Mouse (Mus musculus): ENCODE measurements at regions not wholly inside any gene's neighbourhood (a gene's known extent, or its start where the extent isn't known, plus 50 kb on each side); places are given as distances from the start of the nearest gene placed in this dataset.

DNA sequence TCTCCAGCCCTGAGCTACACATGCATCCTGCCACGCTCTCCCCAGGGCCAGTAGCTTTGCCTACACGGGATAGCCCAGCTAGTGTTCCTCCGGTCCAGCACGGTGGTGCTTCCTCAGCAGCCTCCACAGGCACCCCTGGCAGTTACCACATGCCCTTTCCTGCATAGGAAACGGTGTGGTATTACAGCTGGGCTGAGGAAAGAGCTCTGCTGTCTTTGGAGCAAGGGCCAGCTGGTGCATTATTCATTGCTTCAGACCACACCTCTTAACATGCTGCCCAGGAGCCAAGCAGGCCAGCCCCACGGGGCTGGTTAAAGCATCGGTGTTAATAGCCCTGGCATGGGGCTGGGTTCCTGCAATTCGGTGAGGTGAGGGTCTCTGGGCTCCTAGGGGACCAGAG lies 64.0 kb upstream of the Dio3 start:
- no peak for DNase-seq (ENCODE audit: extremely low read depth, low read depth, low spot score)

DNA sequence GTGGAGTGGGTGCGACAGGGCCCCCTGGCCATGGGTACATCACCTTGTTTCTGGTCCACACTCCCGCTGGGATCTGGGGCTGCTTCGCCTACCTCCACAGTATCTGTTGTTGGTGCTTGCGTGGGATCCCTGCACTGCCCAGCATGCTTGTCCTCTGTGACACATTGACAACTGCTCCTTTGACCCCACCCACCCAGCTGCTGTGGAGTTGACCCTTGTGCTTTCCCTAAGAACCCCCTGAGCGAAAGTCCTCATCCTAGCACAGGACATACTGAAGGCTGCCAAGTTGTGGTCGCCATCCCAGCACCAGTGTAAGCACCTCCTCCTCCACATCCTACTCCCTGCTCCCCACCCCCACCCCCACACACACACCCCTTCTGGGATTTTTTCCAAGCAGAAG lies 63.6 kb upstream of the Dio3 start:
- DNase-seq (ENCODE audit: extremely low read depth, low read depth, low spot score), result no peak

DNA sequence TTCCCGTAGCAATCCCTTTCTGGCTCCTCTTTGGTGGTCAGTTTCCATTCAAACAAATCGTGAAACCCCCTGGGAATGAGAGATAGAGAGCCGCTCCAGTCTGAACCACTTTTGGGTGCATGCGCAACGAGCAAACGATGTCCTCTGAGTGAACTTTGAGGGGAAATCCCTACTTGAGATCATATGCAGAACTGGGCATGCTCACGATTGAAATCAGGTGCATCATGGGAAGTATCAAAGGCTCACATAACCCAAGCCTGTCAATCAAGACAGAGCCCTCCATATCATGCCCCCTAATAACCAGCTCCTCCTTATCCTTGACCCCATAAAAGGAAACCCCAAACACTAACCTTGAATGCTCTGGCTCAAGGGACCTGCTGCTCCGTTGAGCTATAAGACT lies 59.1 kb upstream of the Dio3 start:
- DNase-seq (ENCODE audit: extremely low read depth, low read depth, low spot score), result no peak

DNA sequence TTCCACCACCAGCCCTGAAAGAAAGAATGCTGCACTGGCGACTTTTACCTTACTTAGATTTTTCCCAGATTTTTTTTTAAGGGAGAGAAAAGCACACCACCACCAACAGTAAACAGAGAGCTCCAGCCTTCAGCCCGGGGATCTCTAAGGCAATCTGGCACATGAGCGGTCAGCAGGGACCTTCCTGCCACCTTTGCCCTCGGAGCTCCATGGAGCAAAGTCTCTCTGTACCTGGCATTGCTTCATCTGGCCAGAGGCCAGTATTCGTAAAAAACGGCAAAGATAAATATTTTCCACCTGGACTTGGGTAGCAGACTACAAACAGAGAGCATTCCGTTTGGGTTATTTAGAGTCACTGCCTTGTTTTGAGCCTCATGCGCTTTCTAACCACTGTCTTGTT lies 58.4 kb upstream of the Dio3 start:
- no peak for DNase-seq (ENCODE audit: extremely low read depth, low read depth, low spot score)

DNA sequence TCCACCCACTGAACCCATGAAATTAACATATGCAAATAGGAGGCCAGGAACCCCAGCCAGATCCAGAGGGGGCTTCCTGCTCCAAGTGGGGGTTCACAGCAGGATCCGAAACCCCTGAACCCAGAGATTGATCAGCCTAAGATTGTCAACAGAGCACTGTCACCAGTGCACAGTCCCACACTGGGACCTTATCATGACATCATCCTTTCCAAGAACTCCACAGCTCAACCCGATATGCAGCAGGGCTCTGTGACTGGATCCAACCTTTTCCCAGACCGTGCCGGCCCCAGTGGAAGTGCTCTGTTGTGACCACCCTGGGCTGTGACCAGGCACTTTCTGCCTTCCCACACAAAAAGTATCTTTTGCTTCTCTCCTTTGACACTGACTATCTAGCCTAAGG lies 57.7 kb upstream of the Dio3 start:
- no peak for DNase-seq (ENCODE audit: extremely low read depth, low read depth, low spot score)

DNA sequence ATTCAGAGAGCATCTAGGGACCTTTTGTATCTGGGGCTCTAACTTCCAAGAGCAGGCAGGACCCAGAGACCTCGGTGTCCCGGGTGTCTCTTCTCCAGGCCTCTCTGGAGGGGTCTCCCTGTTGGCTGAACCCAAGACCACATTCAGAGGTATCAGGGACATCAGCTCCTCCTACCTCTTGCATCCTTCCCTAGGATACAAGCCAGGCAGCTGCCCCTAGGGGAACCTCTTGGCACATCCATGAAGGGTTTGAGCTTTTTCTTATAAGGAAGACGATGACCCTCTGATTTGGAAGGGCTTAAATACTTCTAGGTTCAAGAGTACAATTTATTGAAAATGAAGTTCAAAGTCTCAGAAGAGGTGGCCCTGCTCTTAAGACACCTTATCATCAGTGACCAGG lies 57.2 kb upstream of the Dio3 start:
- DNase-seq (ENCODE audit: extremely low read depth, low read depth, low spot score), result no peak

DNA sequence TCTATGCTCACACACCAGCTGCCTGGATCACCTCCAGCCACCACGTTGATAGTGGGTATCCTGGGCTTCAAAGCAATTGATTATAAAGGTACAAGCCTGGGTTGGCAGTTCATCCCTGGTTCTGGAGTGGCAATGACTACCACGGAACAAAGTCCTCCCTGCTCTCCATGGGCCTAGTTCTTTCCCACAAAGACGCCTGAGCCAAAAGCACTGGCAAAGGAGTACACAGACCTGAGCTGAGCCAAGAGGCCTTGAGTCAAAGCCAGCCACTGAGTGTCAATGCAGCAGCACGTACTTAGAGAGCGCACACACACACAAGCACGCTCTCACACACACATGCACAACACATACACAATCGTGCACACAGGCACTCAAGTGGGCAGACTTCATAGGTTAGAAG lies 54.6 kb upstream of the Dio3 start:
- DNase-seq (ENCODE audit: extremely low read depth, low read depth, low spot score), result no peak

DNA sequence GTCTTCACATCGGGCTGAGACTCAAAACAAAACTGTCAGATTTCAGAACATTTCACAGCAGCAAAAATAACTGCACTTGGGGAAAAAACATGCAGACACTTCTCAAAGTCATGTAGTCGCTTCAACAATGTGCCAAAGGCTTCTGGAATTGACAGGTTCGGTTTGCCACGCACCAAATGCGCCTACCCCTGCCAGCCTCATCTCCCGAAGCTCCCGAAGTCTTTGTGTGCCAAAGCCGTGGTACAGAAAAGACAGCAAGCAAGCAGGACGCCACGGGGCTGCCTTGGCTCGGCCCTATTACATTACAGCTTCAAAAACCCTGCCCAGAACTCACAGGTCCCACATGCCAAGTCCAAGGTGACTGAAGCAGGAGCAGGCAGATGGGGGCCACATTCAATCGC lies 50.9 kb upstream of the Dio3 start:
- no peak for DNase-seq (ENCODE audit: extremely low read depth, low read depth, low spot score)

Data from fat pad, adult 2 months (tissue).